Mouse (Mus musculus) kidney, adult 11 months (tissue): ENCODE data around the gene Pipox.

Source experiments
- DNase-seq: peaks from one replicate; pipeline ENCODE4 v3.0.0; 2022

Gene Pipox

GRCm38 (mm10) chr11:77893787-77894718, at the start of gene Pipox:
Pipox (minus strand) TSS chr11:77894096.
- DNase-seq, result peak; percentile 97

GRCm38 (mm10) chr11:77942230-77942629, 48.3 kb upstream of the Pipox start:
- no peak for DNase-seq

GRCm38 (mm10) chr11:77937649-77938410, 43.9 kb upstream of the Pipox start:
- no peak for DNase-seq

- no peak for DNase-seq
Measured at GRCm38 (mm10) chr11:77936846-77937245, 43.0 kb upstream of the Pipox start.

GRCm38 (mm10) chr11:77934568-77935311, 40.8 kb upstream of the Pipox start:
- DNase-seq, result no peak

GRCm38 (mm10) chr11:77934111-77934521, 40.2 kb upstream of the Pipox start:
- no peak for DNase-seq

- DNase-seq, result no peak
Measured at GRCm38 (mm10) chr11:77932576-77932975, 38.7 kb upstream of the Pipox start.

- DNase-seq, result no peak
Measured at GRCm38 (mm10) chr11:77931541-77932433, 37.9 kb upstream of the Pipox start.

- DNase-seq, result peak; percentile 56
Measured at GRCm38 (mm10) chr11:77930751-77931540, 37.0 kb upstream of the Pipox start, which contains the start of gene Sez6. Sez6 (plus strand) TSS chr11:77930800.

GRCm38 (mm10) chr11:77927837-77928236, 33.9 kb upstream of the Pipox start:
- DNase-seq, result no peak

- no peak for DNase-seq
Measured at GRCm38 (mm10) chr11:77926666-77927065, 32.8 kb upstream of the Pipox start.

GRCm38 (mm10) chr11:77925836-77926657, 32.2 kb upstream of the Pipox start:
- DNase-seq, result no peak

GRCm38 (mm10) chr11:77923285-77923684, 29.4 kb upstream of the Pipox start:
- DNase-seq, result no peak

GRCm38 (mm10) chr11:77917166-77917565, 23.3 kb upstream of the Pipox start:
- peak; percentile 88 for DNase-seq

- DNase-seq, result no peak
Measured at GRCm38 (mm10) chr11:77916741-77917140, 22.8 kb upstream of the Pipox start.

GRCm38 (mm10) chr11:77914598-77915260, 20.8 kb upstream of the Pipox start:
- DNase-seq, result no peak

- DNase-seq, result no peak
Measured at GRCm38 (mm10) chr11:77913505-77913904, 19.6 kb upstream of the Pipox start.

- no peak for DNase-seq
Measured at GRCm38 (mm10) chr11:77909776-77910175, 15.9 kb upstream of the Pipox start.

GRCm38 (mm10) chr11:77909376-77909775, 15.5 kb upstream of the Pipox start:
- no peak for DNase-seq

- no peak for DNase-seq
Measured at GRCm38 (mm10) chr11:77908468-77908867, 14.6 kb upstream of the Pipox start.
